Mouse (Mus musculus) gonadal fat pad, adult 2 months (tissue): ENCODE measurements around the gene Mpv17l2. TPM values are rescaled to one million over a fixed set of nuclear protein-coding genes. Genes with fewer than 3 reads are reported as not detected.

Experiments
- DNase-seq: peaks from one replicate; pipeline ENCODE4 v3.0.0-alpha.2; 2012; ENCODE audit warnings: low read depth
- polyA plus RNA-seq: library from polyadenylated mRNA; depleted of rRNA; stranded (reverse); fragments of >200 nt; gene quantifications from 2 replicates; pipeline ENCODE4 v1.2.3, GENCODE M21; 2012; rRNA removed

Gene Mpv17l2
- polyA plus RNA-seq, 1 experiment = 143 TPM

GRCm38 (mm10) chr8:70721601-70722000, 39.1 kb downstream of the Mpv17l2 start:
- DNase-seq = no peak

- DNase-seq = no peak
Measured at GRCm38 (mm10) chr8:70720739-70721138, 40.0 kb downstream of the Mpv17l2 start.

- no peak for DNase-seq
Measured at GRCm38 (mm10) chr8:70719796-70720270, 40.9 kb downstream of the Mpv17l2 start.

- DNase-seq = no peak
Measured at GRCm38 (mm10) chr8:70718297-70718696, 42.4 kb downstream of the Mpv17l2 start, which contains the start of gene Gm3336. Gene Gm3336, plus strand, starts transcription at chr8:70718543.

- no peak for DNase-seq
Measured at GRCm38 (mm10) chr8:70716521-70717400, 44.0 kb downstream of the Mpv17l2 start.

GRCm38 (mm10) chr8:70715086-70715485, 45.7 kb downstream of the Mpv17l2 start:
- no peak for DNase-seq

GRCm38 (mm10) chr8:70713991-70714390, 46.8 kb downstream of the Mpv17l2 start:
- DNase-seq = no peak

GRCm38 (mm10) chr8:70711041-70711440, 49.7 kb downstream of the Mpv17l2 start:
- DNase-seq = no peak

GRCm38 (mm10) chr8:70710296-70710695, 50.5 kb downstream of the Mpv17l2 start:
- no peak for DNase-seq

GRCm38 (mm10) chr8:70709794-70710193, 51.0 kb downstream of the Mpv17l2 start:
- DNase-seq = no peak

Other genes with a start within 250 kb of the Mpv17l2 start
- gene Fkbp8, start 233.2 kb downstream of the Mpv17l2 start, polyA plus RNA-seq = 399 and 446 TPM in 2 replicates
- gene Kxd1, start 233.0 kb downstream of the Mpv17l2 start, polyA plus RNA-seq = 92.8 and 107 TPM in 2 replicates
- gene Ell, start 221.5 kb downstream of the Mpv17l2 start, polyA plus RNA-seq = 18.4 and 23.9 TPM in 2 replicates
- 575 and 782 TPM in 2 replicates for gene Isyna1, start 166.6 kb downstream of the Mpv17l2 start, polyA plus RNA-seq
- 188 and 229 TPM in 2 replicates for gene Ssbp4, start 152.1 kb downstream of the Mpv17l2 start, polyA plus RNA-seq
- gene Lrrc25, start 144.8 kb downstream of the Mpv17l2 start, polyA plus RNA-seq = 8.4 and 9.6 TPM in 2 replicates
- 4.5 and 5.5 TPM in 2 replicates for gene Gdf15, start 128.5 kb downstream of the Mpv17l2 start, polyA plus RNA-seq
- 69.8 and 71.9 TPM in 2 replicates for gene Pgpep1, start 100.6 kb downstream of the Mpv17l2 start, polyA plus RNA-seq
- 90.7 and 91.6 TPM in 2 replicates for gene Lsm4, start 87.7 kb downstream of the Mpv17l2 start, polyA plus RNA-seq
- 170 and 254 TPM in 2 replicates for gene Jund, start 62.0 kb downstream of the Mpv17l2 start, polyA plus RNA-seq
- 0.55 and 1.0 TPM in 2 replicates for gene Iqcn, start 57.5 kb downstream of the Mpv17l2 start, polyA plus RNA-seq
- 0.35 and 0.63 TPM in 2 replicates for gene Gm3336, start 42.4 kb downstream of the Mpv17l2 start, polyA plus RNA-seq
- 9.4 and 9.9 TPM in 2 replicates for gene Pde4c, start 37.2 kb downstream of the Mpv17l2 start, polyA plus RNA-seq
- gene Rab3a, start 6.3 kb downstream of the Mpv17l2 start, polyA plus RNA-seq = 55.5 and 56.3 TPM in 2 replicates
- 92.1 and 92.3 TPM in 2 replicates for gene Pik3r2, start 15.8 kb upstream of the Mpv17l2 start, polyA plus RNA-seq
- 56.6 and 85.2 TPM in 2 replicates for gene Mast3, start 44.1 kb upstream of the Mpv17l2 start, polyA plus RNA-seq
- 1.1 and 1.3 TPM in 2 replicates for gene Il12rb1, start 47.5 kb upstream of the Mpv17l2 start, polyA plus RNA-seq
- 134 and 150 TPM in 2 replicates for gene Arrdc2, start 78.8 kb upstream of the Mpv17l2 start, polyA plus RNA-seq
- gene Kcnn1, start 102.3 kb upstream of the Mpv17l2 start, polyA plus RNA-seq = 4.3 and 5.6 TPM in 2 replicates
- 38.1 and 44.2 TPM in 2 replicates for gene Ccdc124, start 113.0 kb upstream of the Mpv17l2 start, polyA plus RNA-seq
- gene Slc5a5, start 131.8 kb upstream of the Mpv17l2 start, polyA plus RNA-seq = 0.46 and 0.69 TPM in 2 replicates
- 3,173 and 3,579 TPM in 2 replicates for gene Rpl18a, start 136.5 kb upstream of the Mpv17l2 start, polyA plus RNA-seq
- gene Map1s, start 145.0 kb upstream of the Mpv17l2 start, polyA plus RNA-seq = 27.7 and 32.4 TPM in 2 replicates